Mouse (Mus musculus) MEL (cell line): ENCODE results near the gene Gkn1. TPM values are rescaled to one million over a fixed set of nuclear protein-coding genes. Genes with fewer than 3 reads are reported as not detected.

Experiments used
- DNase-seq: peaks from one replicate; pipeline ENCODE4 v3.0.0; 2011; ENCODE audit warnings: low read depth, low spot score
- H3K27ac ChIP-seq: 2 replicates; pipeline ENCODE4 v1.5.1; 2012; ENCODE audit warnings: low read depth, mild to moderate bottlenecking, control low read depth, low read length, moderate library complexity; ENCODE audit not compliant: control insufficient read depth
- H3K27me3 ChIP-seq, 2 experiments: fragments of 150-350 bp in 1 of 2; sonication (generic) in 1 of 2; 2 replicates each; pipeline ENCODE4 v1.6.1; 2012; ENCODE audit warnings: low read length in 2 of 2, mild to moderate bottlenecking in 2 of 2, improper control_type of control experiment in 1 of 2, moderate library complexity in 1 of 2; ENCODE audit not compliant: insufficient read depth in 2 of 2, control insufficient read depth in 1 of 2
- H3K36me3 ChIP-seq, 2 experiments: 2 replicates each; pipeline ENCODE4 v1.6.1; 2012 to 2014; ENCODE audit warnings: low read length in 2 of 2, improper control_type of control experiment in 1 of 2, inconsistent platforms in 1 of 2, mild to moderate bottlenecking in 1 of 2; ENCODE audit not compliant: insufficient read depth in 2 of 2, control insufficient read depth in 1 of 2
- H3K4me1 ChIP-seq, 2 experiments: fragments of 150-350 bp in 1 of 2; sonication (generic) in 1 of 2; 2 replicates each; pipeline ENCODE4 v1.6.1; 2012; ENCODE audit warnings: low read length in 2 of 2, improper control_type of control experiment in 1 of 2, mild to moderate bottlenecking in 1 of 2; ENCODE audit not compliant: insufficient read depth in 2 of 2, control insufficient read depth in 1 of 2
- H3K4me3 ChIP-seq, 2 experiments: fragments of 150-350 bp in 1 of 2; sonication (generic) in 1 of 2; 2 replicates each; pipeline ENCODE4 v1.5.1; 2012; ENCODE audit warnings: low read depth in 2 of 2, low read length in 2 of 2, mild to moderate bottlenecking in 2 of 2, moderate library complexity in 2 of 2, control low read depth in 1 of 2, improper control_type of control experiment in 1 of 2; ENCODE audit not compliant: control insufficient read depth in 1 of 2, insufficient read depth in 1 of 2
- H3K79me2 ChIP-seq: 2 replicates; pipeline ENCODE4 v1.6.1; 2012; ENCODE audit warnings: mild to moderate bottlenecking, low read length, moderate library complexity; ENCODE audit not compliant: control insufficient read depth, poor library complexity, insufficient read depth
- H3K9ac ChIP-seq: 2 replicates; pipeline ENCODE4 v1.6.1; 2012; ENCODE audit warnings: low read depth, mild to moderate bottlenecking, control low read depth, low read length, moderate library complexity; ENCODE audit not compliant: control insufficient read depth, poor library complexity, severe bottlenecking
- H3K9me3 ChIP-seq: fragments of 150-350 bp; sonication (generic); replicated peaks from 2 replicates; pipeline ENCODE4 v1.6.1; 2012; ENCODE audit warnings: mild to moderate bottlenecking, low read length, improper control_type of control experiment, moderate library complexity; ENCODE audit not compliant: insufficient read depth
- CHD2 ChIP-seq: IDR thresholded peaks from 2 replicates; pipeline ENCODE4 v1.6.1; 2011; ENCODE audit warnings: low read length, improper control_type of control experiment
- CTCF ChIP-seq, 3 experiments: IDR thresholded peaks in 2 of 3; conservative IDR thresholded peaks in 1 of 3; 2 replicates each; pipeline ENCODE4 v1.5.1; 2011 to 2012; ENCODE audit warnings: low read length in 3 of 3, low read depth in 2 of 3, mild to moderate bottlenecking in 2 of 3, improper control_type of control experiment in 1 of 3, inconsistent platforms in 1 of 3, mixed read lengths in 1 of 3, moderate library complexity in 1 of 3; ENCODE audit not compliant: control insufficient read depth in 1 of 3, insufficient read depth in 1 of 3, poor library complexity in 1 of 3, severe bottlenecking in 1 of 3
- EP300 ChIP-seq, 2 experiments: IDR thresholded peaks; 2 replicates each; pipeline ENCODE4 v1.6.1; 2011; ENCODE audit warnings: improper control_type of control experiment in 2 of 2, low read length in 2 of 2, low read depth in 1 of 2, mild to moderate bottlenecking in 1 of 2
- ETS1 ChIP-seq: IDR thresholded peaks from 2 replicates; pipeline ENCODE4 v1.6.1; 2012; ENCODE audit warnings: low read depth, mild to moderate bottlenecking, inconsistent platforms, low read length, improper control_type of control experiment, moderate library complexity
- GABPA ChIP-seq: IDR thresholded peaks from 2 replicates; pipeline ENCODE4 v1.6.1; 2012; ENCODE audit warnings: low read depth, mild to moderate bottlenecking, inconsistent platforms, low read length, improper control_type of control experiment, moderate library complexity
- HCFC1 ChIP-seq: IDR thresholded peaks from 2 replicates; pipeline ENCODE4 v1.6.1; 2012; ENCODE audit warnings: low read depth, mild to moderate bottlenecking, inconsistent platforms, low read length, improper control_type of control experiment, moderate library complexity
- MAX ChIP-seq: IDR thresholded peaks from 2 replicates; pipeline ENCODE4 v1.6.1; 2011; ENCODE audit warnings: low read length, improper control_type of control experiment
- POLR2A ChIP-seq, 2 experiments: IDR thresholded peaks; 2 replicates each; pipeline ENCODE4 v1.6.1; 2011 to 2012; ENCODE audit warnings: low read length in 2 of 2, mild to moderate bottlenecking in 2 of 2, control low read depth in 1 of 2, improper control_type of control experiment in 1 of 2, low read depth in 1 of 2, moderate library complexity in 1 of 2; ENCODE audit not compliant: control insufficient read depth in 1 of 2, insufficient read depth in 1 of 2, poor library complexity in 1 of 2
- POLR2AphosphoS2 ChIP-seq: IDR thresholded peaks from 2 replicates; pipeline ENCODE4 v1.6.1; 2011; ENCODE audit warnings: low read length, improper control_type of control experiment
- RAD21 ChIP-seq: IDR thresholded peaks from 2 replicates; pipeline ENCODE4 v1.6.1; 2011; ENCODE audit warnings: mild to moderate bottlenecking, low read depth, low read length, improper control_type of control experiment
- SMC3 ChIP-seq: IDR thresholded peaks from 2 replicates; pipeline ENCODE4 v1.6.1; 2011; ENCODE audit warnings: low read depth, low read length, improper control_type of control experiment
- USF1 ChIP-seq: IDR thresholded peaks from 2 replicates; pipeline ENCODE4 v1.6.1; 2014; ENCODE audit warnings: low read depth, mild to moderate bottlenecking, inconsistent platforms, low read length, improper control_type of control experiment, moderate library complexity
- USF2 ChIP-seq, 2 experiments: IDR thresholded peaks; 2 replicates each; pipeline ENCODE4 v1.6.1; 2011 to 2012; ENCODE audit warnings: improper control_type of control experiment in 2 of 2, low read length in 2 of 2, borderline replicate concordance in 1 of 2, inconsistent platforms in 1 of 2, low read depth in 1 of 2, mild to moderate bottlenecking in 1 of 2; ENCODE audit not compliant: insufficient read depth in 1 of 2
- ZC3H11A ChIP-seq: IDR thresholded peaks from 2 replicates; pipeline ENCODE4 v1.6.1; 2012; ENCODE audit warnings: low read depth, mild to moderate bottlenecking, inconsistent platforms, low read length, improper control_type of control experiment
- ZMIZ1 ChIP-seq: IDR thresholded peaks from 2 replicates; pipeline ENCODE4 v1.6.1; 2012; ENCODE audit warnings: low read depth, mild to moderate bottlenecking, inconsistent platforms, low read length, improper control_type of control experiment, moderate library complexity
- ZNF384 ChIP-seq: IDR thresholded peaks from 2 replicates; pipeline ENCODE4 v1.6.1; 2012; ENCODE audit warnings: low read depth, mild to moderate bottlenecking, inconsistent platforms, low read length, improper control_type of control experiment
- polyA plus RNA-seq, 2 experiments: library from polyadenylated mRNA; stranded (reverse) in 1 of 2; unstranded in 1 of 2; fragments of >175 nt in 1 of 2; fragments of >200 nt in 1 of 2; gene quantifications; 2 replicates each; pipeline versions ENCODE4 v1.2.1 to v1.2.4; 2012; ENCODE audit warnings: low replicate concordance in 2 of 2, low read depth in 1 of 2; ENCODE audit not compliant: insufficient read length in 2 of 2, insufficient read depth in 1 of 2, missing spikeins in 1 of 2
- total RNA-seq: library from RNA; depleted of rRNA; stranded (reverse); fragments of 300-350 nt; gene quantifications from 2 replicates; pipeline ENCODE4 v1.2.3, GENCODE M21; 2012

Gkn1 gene
- total and polyA plus RNA-seq, 3 experiments = not detected

DNA sequence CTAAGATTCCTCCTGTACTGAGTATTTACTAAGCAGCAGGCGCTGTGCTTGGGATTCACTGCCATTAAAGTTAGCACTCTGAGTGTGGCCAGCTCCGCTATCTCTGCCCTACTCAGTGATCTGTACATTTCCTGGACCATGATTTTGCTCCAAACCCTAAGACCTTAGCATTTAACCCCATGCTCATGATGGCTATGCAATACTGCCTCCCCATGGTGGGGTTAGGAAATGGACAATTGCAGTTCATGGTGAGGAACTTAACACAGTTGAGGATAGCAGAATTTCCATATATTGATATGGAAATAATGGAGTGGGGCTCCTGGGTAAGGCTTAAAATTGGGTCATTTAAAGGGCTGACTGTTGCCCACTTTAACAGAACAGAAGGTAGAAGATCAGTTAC, 27.4 kb downstream of the Gkn1 start:
- Histone ChIP-seq H3K79me2 (no peaks in the 10 kb centered on the region), H3K9ac (no peak overlapping the region), H3K27ac (no peak overlapping the region), H3K9me3 (no peaks in the 10 kb centered on the region), H3K4me3 (no peak overlapping the region), H3K27me3 (peaks cover 2 to 7% of the 10 kb centered on the region in 2 experiments; a peak in 2 of 4 replicates), H3K4me1 (no peaks in the 10 kb centered on the region), H3K36me3 (no peaks in the 10 kb centered on the region)
- peak; percentile 39 for DNase-seq
- TF ChIP-seq ZC3H11A (peak; percentile 55), RAD21 (peak; percentile 68), GABPA (no peak), CTCF (IDR thresholded peaks at IDR 0.05 in 2 of 3, conservative IDR thresholded peaks at IDR 0.05 in 1 of 3; ENCODE audit: control insufficient read depth in 1 of 3, insufficient read depth in 1 of 3, low read depth in 2 of 3, low read length in 3 of 3, poor library complexity in 1 of 3, severe bottlenecking in 1 of 3) (peak; percentile 32 to 65 (median 58)), SMC3 (peak; percentile 68)

DNA sequence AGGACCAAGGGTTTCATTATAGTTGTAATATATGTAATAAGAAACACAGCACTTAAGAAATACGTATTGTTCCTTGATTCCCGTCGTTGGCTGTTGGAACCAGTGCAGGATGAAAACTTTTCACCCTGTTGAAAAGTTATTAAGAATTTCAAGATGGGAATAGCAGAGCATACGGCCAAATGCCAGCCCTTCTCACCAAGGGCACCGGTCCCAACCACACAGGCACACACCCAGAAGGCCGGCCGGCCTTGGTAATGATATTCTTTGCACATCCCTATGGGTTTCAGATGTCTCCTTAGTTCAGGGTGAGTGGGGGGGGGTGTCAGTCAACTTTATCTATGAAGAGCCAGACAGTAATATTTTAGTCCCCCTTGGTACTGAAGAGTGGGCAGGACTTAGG, 32.1 kb downstream of the Gkn1 start:
- Histone ChIP-seq H3K36me3 (no peaks in the 10 kb centered on the region), H3K27me3 (peaks cover 7 to 14% of the 10 kb centered on the region in 2 experiments; a peak in 3 of 4 replicates), H3K4me1 (no peaks in the 10 kb centered on the region), H3K9me3 (no peaks in the 10 kb centered on the region), H3K4me3 (no peak overlapping the region), H3K9ac (no peak overlapping the region), H3K27ac (no peak overlapping the region), H3K79me2 (no peaks in the 10 kb centered on the region)
- no peak for TF ChIP-seq USF1
- no peak for DNase-seq

DNA sequence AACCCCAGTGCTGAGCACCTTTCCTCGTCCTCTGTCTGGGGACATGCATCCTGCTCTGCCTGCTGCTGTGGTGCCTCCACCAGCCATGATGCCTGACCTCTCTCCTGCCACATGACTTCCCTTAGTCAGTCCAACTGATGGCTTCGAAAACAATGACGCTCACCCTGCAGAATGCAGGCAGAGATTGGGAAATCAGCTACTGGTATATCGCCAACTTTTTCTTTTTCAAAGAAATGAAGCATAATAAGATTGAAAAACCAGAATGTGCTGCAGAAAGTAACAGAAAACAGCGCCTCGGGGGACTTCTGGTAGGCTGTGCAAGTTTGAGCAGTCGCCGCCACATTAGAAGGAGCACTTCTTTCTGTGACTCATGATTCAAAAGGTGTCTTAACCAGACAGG, 33.8 kb downstream of the Gkn1 start:
- no peak overlapping the region for H3K9ac ChIP-seq
- H3K4me3 ChIP-seq = no peak overlapping the region
- no peaks in the 10 kb centered on the region for H3K4me1 ChIP-seq
- H3K9me3 ChIP-seq = no peaks in the 10 kb centered on the region
- TF ChIP-seq POLR2A (IDR thresholded peaks at IDR 0.05; ENCODE audit: control insufficient read depth in 1 of 2, insufficient read depth in 1 of 2, low read depth in 1 of 2, low read length in 2 of 2, poor library complexity in 1 of 2) (no peak), HCFC1 (no peak), ETS1 (no peak), ZNF384 (no peak), CTCF (IDR thresholded peaks at IDR 0.05 in 2 of 3, conservative IDR thresholded peaks at IDR 0.05 in 1 of 3; ENCODE audit: control insufficient read depth in 1 of 3, insufficient read depth in 1 of 3, low read depth in 2 of 3, low read length in 3 of 3, poor library complexity in 1 of 3, severe bottlenecking in 1 of 3) (no peak), USF1 (no peak), CHD2 (no peak), SMC3 (no peak), USF2 (IDR thresholded peaks at IDR 0.05; ENCODE audit: borderline replicate concordance in 1 of 2, insufficient read depth in 1 of 2, low read depth in 1 of 2, low read length in 2 of 2) (no peak), EP300 (IDR thresholded peaks at IDR 0.05; ENCODE audit: low read depth in 1 of 2, low read length in 2 of 2) (no peak), MAX (no peak), POLR2AphosphoS2 (no peak), ZMIZ1 (no peak)
- peaks cover 7 to 16% of the 10 kb centered on the region in 2 experiments for H3K27me3 ChIP-seq
- H3K36me3 ChIP-seq = no peaks in the 10 kb centered on the region
- no peaks in the 10 kb centered on the region for H3K79me2 ChIP-seq
- DNase-seq = no peak
- no peak overlapping the region for H3K27ac ChIP-seq
